ENCODE assay signal across 29 mouse cellular contexts in the genomic region with DNA sequence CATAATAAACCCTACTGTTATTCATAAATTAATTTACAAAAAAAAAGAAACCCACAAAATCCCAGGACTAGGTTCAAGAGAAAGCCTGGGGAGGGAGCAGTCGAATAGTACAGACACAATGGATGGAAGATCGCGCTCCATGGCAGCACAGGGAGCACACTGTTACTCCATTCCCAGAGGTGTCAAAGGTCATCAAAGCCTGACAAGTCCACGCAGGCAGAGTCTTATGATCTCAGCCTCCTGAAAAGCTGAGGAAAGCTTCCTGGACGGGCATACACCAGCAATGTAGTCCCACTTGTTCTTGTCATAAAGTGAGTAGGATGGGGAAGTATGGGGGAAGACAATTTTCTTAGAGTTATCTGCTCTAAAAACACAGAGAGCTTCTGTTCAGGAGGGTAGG. TPM values are rescaled to one million over a fixed set of nuclear protein-coding genes. Genes with fewer than 3 reads are reported as not detected.
"Had no signal": no experiment of that assay in that cellular context is flagged by ENCODE, and none has a peak within 500 bp of the region (broad histone marks: within the 10 kb centered on the region; RNA-seq: fewer than 3 reads in every experiment).

No protein-coding gene starts in this region.

- ATAC-seq: lung, postnatal 0 days; midbrain, embryonic 15.5 days had no signal

- DNase-seq: kidney, adult 18-20 months; kidney, adult 9 months; kidney, postnatal 14 days; kidney, postnatal 4 days; layer of hippocampus, adult 9-11 months; liver; liver, embryonic 13.5 days; lung, embryonic 14.5 days; right cerebral cortex, postnatal 14 days; thymus, adult 18-20 months; thymus, postnatal 36 days had no signal

- H3K9me3 ChIP-seq: limb, embryonic 10.5 days; liver, embryonic 13.5 days; midbrain, embryonic 12.5 days; midbrain, embryonic 15.5 days; neural tube, embryonic 12.5 days had no signal

- H3K36me3 ChIP-seq: liver, embryonic 13.5 days; midbrain, embryonic 12.5 days; midbrain, embryonic 15.5 days; neural tube, embryonic 12.5 days had no signal

- H3K27ac ChIP-seq: limb, embryonic 10.5 days; limb, embryonic 13.5 days; liver, embryonic 13.5 days; macrophage; midbrain, embryonic 12.5 days; midbrain, embryonic 15.5 days; neural tube, embryonic 12.5 days had no signal

- H3K27me3 ChIP-seq: limb, embryonic 13.5 days; liver, embryonic 13.5 days; midbrain, embryonic 12.5 days; midbrain, embryonic 15.5 days; neural tube, embryonic 12.5 days had no signal

- H3K4me3 ChIP-seq: limb, embryonic 10.5 days; limb, embryonic 13.5 days; liver, embryonic 13.5 days; midbrain, embryonic 12.5 days; midbrain, embryonic 15.5 days; neural tube, embryonic 12.5 days had no signal

- H3K4me2 ChIP-seq: limb, embryonic 13.5 days; liver, embryonic 13.5 days; lung, embryonic 14.5 days; midbrain, embryonic 12.5 days; midbrain, embryonic 15.5 days; neural tube, embryonic 12.5 days had no signal

- H3K9ac ChIP-seq: limb, embryonic 13.5 days; liver, embryonic 13.5 days; lung, embryonic 14.5 days; midbrain, embryonic 12.5 days; midbrain, embryonic 15.5 days; neural tube, embryonic 12.5 days had no signal

RNA-seq across cellular contexts. Expression of gene Pou1f1, which starts 37.1 kb away (rescaled TPM):
- total RNA-seq: layer of hippocampus, adult 18-20 months; layer of hippocampus, postnatal 25 days; left cerebral cortex, adult 18-20 months; left cerebral cortex, postnatal 25 days; megakaryocyte, adult 5-6 weeks had no signal
- polyA plus RNA-seq: kidney, embryonic 16.5 days; limb, embryonic 10.5 days; liver, embryonic 13.5 days; liver, embryonic 16.5 days; lung, embryonic 14.5 days; lung, postnatal 0 days; macrophage; midbrain, embryonic 12.5 days; neural tube, embryonic 12.5 days; spleen, adult 2 months; stomach, embryonic 16.5 days; testis, adult 2 months; urinary bladder, adult 2 months had no signal
